Mouse (Mus musculus) T-helper 17 cell (primary cell): Measurements from ENCODE around the gene Cyb561.

ENCODE experiments used
- in situ Hi-C, 2 experiments: fragments of 300-600 bp; cut with MboI, MseI; formaldehyde crosslinking; loops; 1 replicate in 1 of 2; 2 replicates in 1 of 2; pipeline ENCODE4 v1.15.1; 2025; ENCODE audit warnings: high pct_unique_total_duplicates in 2 of 2

Gene Cyb561

DNA sequence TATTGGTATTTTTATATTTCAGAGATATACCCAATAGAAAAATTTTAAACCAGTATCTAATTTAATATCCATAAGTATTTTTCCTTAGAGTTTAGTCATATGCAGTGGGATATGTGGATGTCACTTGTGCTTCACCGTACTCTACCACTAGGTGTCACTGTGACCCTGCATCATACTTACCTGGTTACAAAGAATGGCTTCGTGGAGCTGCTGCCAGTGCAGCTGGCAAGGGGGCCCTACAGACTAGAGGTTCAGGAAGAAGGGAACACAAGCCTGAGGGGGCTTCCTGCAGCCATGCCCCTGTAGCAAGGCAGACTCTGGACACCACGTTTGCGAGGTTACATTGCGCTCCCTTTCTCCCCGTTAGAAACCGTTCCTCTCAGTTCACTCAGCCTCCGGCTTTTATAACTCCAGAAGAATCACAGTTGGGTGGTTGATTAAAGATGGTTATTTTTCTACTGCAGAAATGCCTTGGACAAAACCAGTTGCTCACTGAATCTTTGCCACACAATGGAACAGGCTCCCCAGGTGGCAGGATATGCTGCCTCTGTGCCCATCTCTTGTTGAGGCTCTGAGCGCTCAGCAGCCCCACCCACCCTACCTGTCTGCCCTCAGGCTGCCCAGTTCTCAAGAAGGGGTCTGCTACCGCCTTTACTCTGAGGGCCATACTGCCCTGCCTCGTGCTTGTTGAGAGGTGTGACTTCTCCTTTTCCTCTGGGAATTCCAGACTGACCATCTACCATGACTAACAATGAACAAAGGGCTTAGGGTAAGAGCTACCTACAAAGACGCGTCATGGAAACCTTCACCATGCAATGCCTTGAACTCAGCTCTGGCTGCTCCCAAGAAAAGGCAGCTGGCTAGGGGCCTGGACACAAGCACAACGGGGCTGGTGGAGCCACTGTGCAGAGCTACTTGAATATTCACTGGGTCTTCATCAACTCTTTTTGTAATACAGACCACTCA, 25.8 kb downstream of the Cyb561 start:
- in situ Hi-C loops: loop anchor here in 1 of 2 experiments (10.0 kb wide), 1 partner anchor 1107 kb away; no protein-coding TSS in a partner anchor

DNA sequence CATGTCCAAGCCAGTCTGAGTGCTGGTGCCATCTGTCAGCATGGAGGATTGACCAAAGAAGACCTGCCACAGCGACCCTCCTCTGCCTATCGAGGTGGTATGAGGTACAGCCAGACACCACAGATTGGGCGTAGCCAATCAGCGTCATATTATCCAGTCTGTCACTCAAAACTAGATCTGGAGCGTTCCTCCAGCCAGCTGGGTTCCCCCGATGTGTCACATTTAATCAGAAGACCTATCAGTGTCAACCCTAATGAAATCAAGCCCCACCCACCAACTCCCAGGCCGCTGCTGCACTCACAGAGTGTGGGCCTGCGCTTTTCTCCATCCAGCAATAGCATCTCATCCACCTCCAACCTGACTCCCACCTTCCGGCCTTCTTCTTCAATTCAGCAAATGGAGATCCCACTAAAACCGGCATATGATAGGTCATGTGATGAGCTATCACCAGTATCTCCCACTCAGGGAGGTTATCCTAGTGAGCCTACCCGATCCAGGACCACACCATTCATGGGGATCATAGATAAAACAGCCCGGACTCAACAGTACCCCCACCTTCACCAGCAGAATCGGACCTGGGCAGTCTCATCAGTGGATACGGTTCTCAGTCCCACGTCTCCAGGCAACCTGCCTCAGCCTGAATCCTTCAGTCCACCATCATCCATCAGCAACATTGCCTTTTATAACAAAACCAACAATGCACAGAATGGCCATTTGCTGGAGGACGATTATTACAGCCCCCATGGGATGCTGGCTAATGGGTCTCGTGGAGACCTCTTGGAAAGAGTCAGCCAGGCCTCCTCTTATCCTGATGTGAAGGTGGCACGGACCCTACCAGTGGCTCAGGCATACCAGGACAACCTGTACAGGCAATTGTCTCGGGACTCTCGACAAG, 30.1 kb downstream of the Cyb561 start:
- in situ Hi-C loops: loop anchor here in 1 of 2 experiments (5.0 to 10.0 kb wide), 2 partner anchors 576 to 1112 kb away; no protein-coding TSS in a partner anchor

DNA sequence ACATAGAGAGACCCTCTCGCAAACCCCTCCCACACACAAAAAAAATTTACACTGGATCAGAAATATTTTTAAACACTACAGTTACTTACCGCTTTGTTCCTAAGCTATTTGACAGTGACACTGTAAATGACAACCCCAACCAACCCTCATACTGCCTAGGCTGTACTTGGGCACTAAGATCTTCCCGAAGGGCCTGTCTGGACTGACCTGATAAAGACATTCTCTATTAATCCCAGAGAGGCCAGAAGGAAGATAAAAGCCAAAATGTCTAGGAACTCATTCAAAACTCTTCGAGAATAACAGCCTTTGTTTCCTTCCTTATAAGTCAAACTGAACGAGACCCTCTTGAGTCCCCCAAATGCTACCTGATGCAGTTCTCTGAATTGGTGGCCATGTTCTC, 31.9 kb downstream of the Cyb561 start:
- in situ Hi-C loops: loop anchor here in 1 of 2 experiments (5.0 to 10.0 kb wide), 2 partner anchors 574 to 1114 kb away; no protein-coding TSS in a partner anchor

DNA sequence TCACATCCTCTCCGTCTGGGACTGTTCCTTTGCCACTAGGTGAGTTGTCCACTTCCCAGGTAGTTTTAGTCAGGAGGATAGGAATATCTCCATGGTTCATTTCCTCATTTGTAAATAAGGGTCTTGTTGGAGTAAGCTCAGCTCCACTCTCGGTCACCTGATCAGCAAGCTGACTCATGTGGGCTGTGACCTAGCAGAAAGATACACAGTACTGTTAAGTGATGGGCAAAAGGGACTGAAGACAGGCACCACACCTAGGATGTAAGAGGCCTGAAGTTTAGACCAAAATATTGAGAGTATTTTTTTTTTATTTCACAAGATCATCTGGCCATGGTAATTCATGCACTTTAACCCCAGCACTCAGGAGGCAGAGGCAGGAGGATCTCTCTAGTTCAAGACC, 32.3 kb downstream of the Cyb561 start:
- in situ Hi-C loops: loop anchor here in 1 of 2 experiments (5.0 to 10.0 kb wide), 2 partner anchors 574 to 1114 kb away; no protein-coding TSS in a partner anchor

DNA sequence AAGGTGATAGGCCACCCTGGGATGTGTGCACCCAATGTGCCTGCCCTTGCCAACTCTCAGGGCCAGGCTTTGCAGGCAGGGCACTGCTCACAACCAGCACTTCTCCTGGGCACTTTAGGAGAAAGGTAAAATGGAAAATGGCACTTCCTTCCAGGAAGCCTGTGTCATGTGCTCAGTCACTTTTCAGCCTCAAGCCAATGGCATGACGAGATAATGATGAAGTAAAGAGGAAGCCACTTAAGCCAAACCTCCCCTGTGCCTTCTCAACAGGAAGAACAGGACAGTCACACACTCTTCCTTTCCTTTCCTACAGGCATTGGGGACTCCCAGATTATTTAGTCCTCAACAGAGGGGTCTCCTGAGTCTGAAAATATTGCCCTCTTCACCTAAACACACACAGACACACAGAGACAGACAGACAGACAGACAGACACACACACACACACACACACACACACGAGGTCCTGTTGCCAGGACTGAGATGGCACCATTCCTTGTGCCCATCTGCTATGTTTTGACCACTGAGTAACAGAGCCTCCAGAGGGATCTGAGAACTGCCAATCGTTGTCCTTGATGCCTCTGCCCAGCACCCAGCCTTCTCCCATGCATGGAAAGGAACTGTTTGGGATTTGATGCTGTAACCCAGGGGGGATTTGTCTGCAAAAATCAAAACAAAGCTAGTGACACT, 32.9 kb downstream of the Cyb561 start:
- in situ Hi-C loops: loop anchor here in 1 of 2 experiments (5.0 to 10.0 kb wide), 2 partner anchors 573 to 1115 kb away; no protein-coding TSS in a partner anchor

DNA sequence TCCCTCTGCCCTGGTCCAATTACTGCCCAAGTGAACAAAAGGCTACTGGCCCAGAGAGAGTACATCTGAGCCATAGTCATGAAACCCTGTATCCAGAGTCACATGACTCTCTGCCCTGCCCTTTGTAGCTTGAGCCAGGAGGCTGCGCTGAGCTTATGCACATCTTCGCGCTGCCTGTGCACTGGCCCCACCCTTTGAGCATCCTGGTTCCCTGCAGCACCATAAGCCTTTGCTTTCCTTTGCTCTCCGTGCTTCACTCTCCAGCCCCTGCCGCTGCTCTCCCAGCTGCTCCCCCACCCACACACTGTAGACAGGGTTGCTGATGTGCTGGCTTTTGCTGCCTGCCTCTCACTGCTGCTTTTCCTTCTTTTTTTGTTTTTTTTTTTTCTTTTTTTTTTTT, 39.6 kb downstream of the Cyb561 start:
- in situ Hi-C loops: loop anchor here in 1 of 2 experiments (5.0 kb wide), 2 partner anchors 266 to 551 kb away; no protein-coding TSS in a partner anchor

DNA sequence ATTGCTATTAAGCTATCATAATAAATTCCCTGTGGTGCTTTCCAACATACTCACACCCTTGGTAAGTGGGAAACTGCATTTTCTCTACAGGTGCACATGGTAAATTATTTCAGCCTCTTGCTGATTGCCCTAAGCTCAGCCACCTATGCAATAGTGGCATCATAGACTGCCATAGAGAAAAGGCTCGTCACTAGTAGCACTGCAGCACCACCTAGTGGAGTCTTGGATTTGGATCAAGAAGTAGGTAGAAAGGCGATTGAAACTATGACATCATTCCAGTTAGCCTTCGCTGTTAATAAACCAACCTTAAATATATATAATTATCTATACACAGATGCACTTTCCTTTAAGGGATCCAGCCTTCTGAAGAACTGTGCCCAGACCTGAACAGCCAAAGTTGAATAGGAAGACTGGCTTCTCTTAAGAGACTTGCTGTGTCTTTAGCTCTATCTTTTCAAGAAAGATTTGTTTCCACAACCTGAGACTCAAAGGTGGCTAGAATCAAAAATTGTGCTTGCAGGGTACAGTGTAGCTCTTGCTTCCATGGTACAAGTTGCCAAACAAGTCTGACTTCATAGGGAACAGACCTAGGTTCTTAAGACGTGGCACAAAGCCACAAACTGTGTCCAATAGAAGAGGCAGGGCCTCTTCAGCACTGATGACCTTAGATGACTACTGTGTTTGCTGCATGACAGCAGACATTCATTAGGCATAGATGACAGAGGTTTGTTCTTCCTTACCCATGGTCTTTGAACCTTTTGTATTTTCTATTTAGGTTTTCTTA, 41.4 kb downstream of the Cyb561 start:
- in situ Hi-C loops: loop anchor here in 1 of 2 experiments (5.0 kb wide), 2 partner anchors 264 to 549 kb away; no protein-coding TSS in a partner anchor

DNA sequence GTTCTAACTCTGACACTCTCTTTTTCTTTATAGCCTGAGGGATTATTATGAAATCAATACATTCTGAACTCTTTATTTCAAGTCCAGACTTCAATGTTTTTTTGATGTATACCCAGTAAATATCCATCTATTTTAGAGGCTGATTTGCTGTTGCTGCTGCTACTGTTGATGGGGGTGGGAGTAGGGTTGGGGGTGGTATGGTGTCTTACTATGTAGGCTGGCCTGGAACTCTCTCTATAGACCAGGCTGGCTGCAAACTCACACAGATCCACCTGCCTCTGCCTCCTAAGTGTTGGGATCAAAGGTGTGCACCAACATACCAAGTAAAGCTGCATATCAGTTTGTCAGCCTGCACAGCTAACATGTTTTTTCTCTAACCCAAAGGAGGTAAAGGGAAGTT, 42.0 kb downstream of the Cyb561 start:
- in situ Hi-C loops: loop anchor here in 1 of 2 experiments (5.0 kb wide), 2 partner anchors 264 to 549 kb away; no protein-coding TSS in a partner anchor

DNA sequence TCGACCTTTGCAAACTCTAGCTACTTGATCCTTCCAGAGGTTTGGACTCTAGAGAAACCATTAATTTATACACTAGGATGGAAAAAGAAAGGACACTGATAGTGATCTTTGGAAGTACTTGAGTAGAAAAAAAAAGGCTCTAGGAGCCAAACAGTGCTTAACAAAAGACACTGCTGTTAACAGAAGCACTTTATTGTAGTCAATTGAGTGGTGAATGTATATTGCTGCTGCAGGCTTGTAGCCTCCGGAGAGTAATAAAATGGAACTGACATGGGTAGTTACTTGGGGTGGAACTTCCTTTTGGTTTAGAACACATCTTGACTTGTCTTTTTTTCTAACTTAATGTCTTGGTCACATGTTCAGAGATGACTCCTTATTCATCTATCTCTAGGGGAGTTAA, 43.5 kb downstream of the Cyb561 start:
- in situ Hi-C loops: loop anchor here (5.0 to 10.0 kb wide), 3 partner anchors 262 to 1215 kb away; no protein-coding TSS in a partner anchor

DNA sequence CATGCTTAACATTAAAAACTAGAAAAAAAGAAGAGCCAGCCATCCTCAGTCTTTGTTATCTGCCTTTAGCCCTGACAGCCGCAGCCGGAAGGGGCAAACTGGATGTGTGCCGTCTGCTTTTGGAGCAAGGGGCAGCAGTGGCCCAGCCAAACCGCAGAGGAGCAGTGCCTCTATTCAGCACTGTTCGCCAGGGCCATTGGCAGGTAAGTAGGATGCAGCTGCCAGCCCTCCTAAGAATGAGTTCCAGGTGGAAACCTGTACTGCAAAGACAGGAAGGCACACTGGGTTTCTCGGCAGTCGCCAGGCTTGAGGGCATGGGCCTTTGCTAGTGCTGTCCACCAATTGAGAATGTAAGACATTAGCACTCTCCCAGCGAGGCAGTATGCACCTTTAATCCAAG, 44.2 kb downstream of the Cyb561 start:
- in situ Hi-C loops: loop anchor here in 1 of 2 experiments (10.0 kb wide), 1 partner anchor 1214 kb away; no protein-coding TSS in a partner anchor

DNA sequence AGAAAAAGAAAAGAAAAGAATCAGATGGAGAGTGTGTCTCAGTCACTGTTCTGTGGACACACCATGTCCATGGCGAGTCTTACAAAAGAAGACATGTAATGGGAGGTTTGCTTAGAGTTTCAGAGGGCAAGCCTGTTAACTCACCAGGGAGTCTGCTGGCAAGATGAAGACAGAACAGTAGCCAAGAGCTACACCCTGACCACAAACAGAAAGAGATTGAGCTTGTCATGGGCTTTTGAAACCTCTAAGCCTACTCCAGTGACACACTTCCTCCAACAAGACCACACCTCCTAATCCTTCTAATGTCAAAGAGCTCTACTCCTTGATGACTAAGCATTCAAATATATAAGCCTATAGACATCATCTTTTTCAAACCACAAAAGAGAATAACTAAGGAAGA, 45.8 kb downstream of the Cyb561 start:
- in situ Hi-C loops: loop anchor here in 1 of 2 experiments (10.0 kb wide), 1 partner anchor 1213 kb away; no protein-coding TSS in a partner anchor

DNA sequence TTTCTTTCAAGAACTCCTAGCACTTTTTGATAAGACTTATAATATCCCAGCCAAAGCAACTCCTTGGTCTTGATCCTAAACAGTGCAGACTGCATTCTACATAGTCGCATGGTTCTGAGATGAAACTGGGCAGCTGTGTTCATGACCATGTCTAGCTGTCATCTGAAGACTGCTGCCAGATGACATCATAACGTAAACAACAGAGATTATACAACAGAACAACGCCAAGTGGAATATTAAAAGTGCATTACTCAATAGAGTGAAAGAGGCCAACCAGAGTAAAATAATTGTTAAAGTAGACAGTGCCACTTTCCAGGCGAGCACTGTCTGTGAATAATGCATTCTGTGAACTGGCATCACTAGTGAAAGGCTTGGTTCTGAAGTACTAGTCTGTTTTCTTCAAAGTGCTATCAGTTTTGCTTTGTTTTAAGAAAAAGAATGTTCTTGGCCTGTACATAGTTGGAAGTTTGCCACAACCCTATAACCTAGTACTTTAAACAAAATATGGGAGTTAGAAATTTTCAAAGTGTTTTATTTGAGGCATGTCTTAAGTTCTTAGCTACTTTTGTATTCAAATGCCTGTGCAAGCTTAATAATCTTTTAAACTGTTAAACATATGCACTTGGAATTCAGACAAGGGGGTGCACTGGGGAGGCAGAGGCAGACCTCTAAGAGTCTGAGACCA, 47.5 kb downstream of the Cyb561 start:
- in situ Hi-C loops: loop anchor here in 1 of 2 experiments (10.0 kb wide), 1 partner anchor 1211 kb away; no protein-coding TSS in a partner anchor

DNA sequence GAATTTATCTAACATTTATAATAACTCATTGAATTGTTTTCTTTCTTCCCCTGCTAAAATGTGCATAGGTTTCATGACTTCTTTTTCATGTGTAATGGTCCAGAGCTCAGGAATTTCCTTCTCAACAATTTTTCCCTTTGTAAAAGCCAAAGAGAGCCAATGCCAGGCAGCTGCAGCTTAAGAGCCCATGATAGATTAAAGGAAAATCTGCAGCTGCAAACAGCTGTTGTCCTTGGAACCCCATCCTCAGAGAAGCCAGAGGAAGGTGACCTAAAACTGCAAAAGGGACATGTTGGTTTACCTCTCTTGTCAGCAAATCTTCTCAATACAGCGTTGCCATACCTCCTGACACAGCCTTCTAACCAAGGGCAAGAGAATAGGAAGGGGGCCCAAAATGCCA, 50.2 kb downstream of the Cyb561 start:
- in situ Hi-C loops: loop anchor here in 1 of 2 experiments (10.0 kb wide), 1 partner anchor 1208 kb away; no protein-coding TSS in a partner anchor

DNA sequence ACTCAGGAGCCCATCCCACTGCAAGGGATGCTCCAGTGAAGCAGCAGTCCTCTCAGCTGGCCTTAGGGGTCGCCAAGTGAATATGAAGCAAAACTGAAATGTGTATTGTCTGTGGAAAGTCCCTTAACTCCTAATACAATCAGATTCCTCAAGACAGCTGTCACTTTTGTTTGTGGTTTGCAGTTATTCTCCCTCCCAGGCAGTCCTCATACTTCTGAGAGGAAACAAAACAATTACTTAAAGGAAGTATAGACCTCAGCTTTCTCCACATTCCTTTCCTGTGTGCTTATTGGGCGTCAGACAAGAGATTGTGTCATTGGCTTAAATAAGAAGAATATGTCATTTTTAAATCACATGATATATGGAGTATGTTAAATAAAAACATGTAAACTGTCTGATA, 51.6 kb downstream of the Cyb561 start:
- in situ Hi-C loops: loop anchor here in 1 of 2 experiments (10.0 kb wide), 1 partner anchor 1207 kb away; no protein-coding TSS in a partner anchor

DNA sequence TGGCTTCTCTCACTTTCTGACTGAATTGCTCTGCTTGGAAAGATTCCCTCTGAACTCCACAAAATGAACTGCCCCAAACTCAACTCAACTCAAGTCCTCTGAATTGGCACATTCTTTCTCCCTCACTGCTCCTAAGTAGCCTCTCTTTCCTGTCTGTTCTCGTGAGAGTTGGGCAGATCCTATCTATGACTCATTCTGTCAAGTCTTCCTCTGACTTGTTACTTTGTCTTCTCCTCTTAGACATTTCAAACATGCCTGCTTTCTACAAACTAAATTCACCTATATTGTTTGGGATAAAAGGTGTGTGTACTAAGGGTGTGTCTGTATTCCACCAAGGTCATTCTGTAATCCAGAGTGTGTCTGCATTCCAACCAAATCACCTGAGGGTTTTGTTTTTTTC, 54.0 kb downstream of the Cyb561 start:
- in situ Hi-C loops: no loop called here

DNA sequence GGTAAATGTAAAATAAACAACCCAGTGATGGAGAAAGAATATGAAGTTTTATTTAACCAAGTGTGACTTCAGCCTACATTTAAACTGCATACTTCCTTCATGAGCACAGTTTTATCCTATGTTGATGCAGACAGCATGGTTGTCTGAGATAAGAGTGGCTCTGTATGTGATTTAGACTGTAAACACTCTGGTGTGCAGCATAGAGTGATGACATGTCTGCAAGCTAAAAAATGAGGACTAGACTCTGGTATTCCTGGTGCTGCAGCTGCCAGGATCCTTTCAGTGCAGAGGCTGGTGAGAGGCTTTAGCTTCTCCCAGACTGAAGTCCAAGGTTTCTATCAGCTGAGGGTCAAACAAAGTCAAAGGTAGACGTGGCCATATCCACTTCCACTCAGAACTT, 65.9 kb downstream of the Cyb561 start:
- in situ Hi-C loops: no loop called here

DNA sequence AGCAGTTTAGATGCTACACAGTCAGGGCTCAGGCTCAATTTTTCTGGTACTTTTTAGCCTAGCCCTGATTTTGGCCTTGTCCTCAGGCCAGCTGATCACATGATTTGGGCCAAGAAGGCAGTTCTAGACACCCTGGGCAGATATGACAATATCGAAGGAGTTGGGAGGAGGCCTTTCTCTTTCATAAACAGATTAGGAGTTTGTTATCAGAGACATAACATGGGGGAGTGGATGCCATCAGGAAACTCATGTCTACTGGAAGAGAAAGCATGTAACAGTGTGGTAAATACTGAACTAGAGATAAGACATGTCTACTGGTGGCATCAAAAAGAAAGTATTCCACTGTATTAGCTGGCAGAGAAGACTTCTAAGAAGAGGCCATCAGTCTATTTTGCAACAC, 67.6 kb downstream of the Cyb561 start:
- in situ Hi-C loops: no loop called here
